Mouse (Mus musculus) midbrain, embryonic 16.5 days (tissue): ENCODE measurements around the gene Dlec1. TPM values are rescaled to one million over a fixed set of nuclear protein-coding genes. Genes with fewer than 3 reads are reported as not detected.

Experiments
- ATAC-seq: fragments of 200-750 bp; cut with Nextera tagmentation; 2 replicates; pipeline ENCODE4 v1.8.0; 2017; ENCODE audit warnings: moderate TSS enrichment
- H3K27ac ChIP-seq: fragments of 300-500 bp; sonication (generic); 2 replicates; pipeline ENCODE4 v1.5.1; 2014; ENCODE audit warnings: mild to moderate bottlenecking, low read length, mixed read lengths
- H3K27me3 ChIP-seq: fragments of 300-500 bp; sonication (generic); 2 replicates; pipeline ENCODE4 v1.6.1; 2014; ENCODE audit warnings: low read depth, low read length, mixed read lengths; ENCODE audit not compliant: control insufficient read depth, insufficient read depth
- H3K36me3 ChIP-seq: fragments of 300-500 bp; sonication (generic); 2 replicates; pipeline ENCODE4 v1.6.1; 2014; ENCODE audit warnings: mild to moderate bottlenecking, low read length, moderate library complexity, mixed read lengths; ENCODE audit not compliant: control insufficient read depth, insufficient read depth
- H3K4me1 ChIP-seq: fragments of 300-500 bp; sonication (generic); 2 replicates; pipeline ENCODE4 v1.6.1; 2014; ENCODE audit warnings: mild to moderate bottlenecking, low read length, mixed read lengths; ENCODE audit not compliant: control insufficient read depth, insufficient read depth
- H3K4me2 ChIP-seq: fragments of 300-500 bp; sonication (generic); 2 replicates; pipeline ENCODE4 v1.6.1; 2014; ENCODE audit warnings: mild to moderate bottlenecking, low read length, mixed read lengths
- H3K4me3 ChIP-seq: fragments of 300-500 bp; sonication (generic); 2 replicates; pipeline ENCODE4 v1.5.1; 2014; ENCODE audit warnings: low read depth, mild to moderate bottlenecking, low read length, moderate library complexity, mixed read lengths
- H3K9ac ChIP-seq: fragments of 300-500 bp; sonication (generic); 2 replicates; pipeline ENCODE4 v1.6.1; 2014; ENCODE audit warnings: low read depth, low read length, mixed read lengths
- H3K9me3 ChIP-seq: fragments of 300-500 bp; sonication (generic); replicated peaks from 2 replicates; pipeline ENCODE4 v1.6.1; 2014; ENCODE audit warnings: mild to moderate bottlenecking, low read length, mixed read lengths; ENCODE audit not compliant: control insufficient read depth, poor library complexity, severe bottlenecking
- WGBS: fragments of 180-500 bp; shearing (Covaris S2); extraction: QIAGEN DNeasy Blood & Tissue Kit; methylation state at CpG from one replicate; pipeline ENCODE4 v1.1.7; 2014; 5-methylcytosine and 5-hydroxymethylcytosine counted together
- polyA plus RNA-seq: library from polyadenylated mRNA; unstranded; fragments of >200 nt; fragmentation: Nextera tagmentation; extraction: Ambion mirVana; gene quantifications from 2 replicates; pipeline ENCODE4 v1.2.1, GENCODE M21; 2015

Dlec1 gene
- polyA plus RNA-seq, 1 experiment from 2014 or later = 1.5 TPM

DNA sequence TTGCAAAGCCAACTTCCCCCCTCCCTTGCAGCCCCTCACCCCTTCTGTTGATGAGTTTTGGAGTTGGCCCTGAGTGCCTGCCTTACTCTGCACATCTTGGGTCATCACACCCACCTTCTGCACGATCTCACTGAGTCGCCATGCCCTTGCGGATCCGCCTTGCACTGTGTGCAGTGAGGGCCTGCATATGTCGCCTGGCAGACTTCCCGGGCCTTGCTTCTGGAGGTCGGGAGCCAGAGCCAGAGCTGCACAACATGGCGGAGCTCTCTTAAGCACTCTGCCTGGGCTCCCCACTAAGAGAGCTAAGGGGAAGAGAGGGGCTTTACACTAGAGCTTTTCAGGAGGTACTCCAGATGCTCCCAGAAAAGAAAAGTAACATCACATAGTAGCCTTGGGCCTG, 42.4 kb downstream of the Dlec1 start:
- H3K36me3 ChIP-seq = no peaks in the 10 kb centered on the region
- H3K9me3 ChIP-seq = no peaks in the 10 kb centered on the region
- ATAC-seq = no peak
- H3K4me3 ChIP-seq = no peak overlapping the region
- H3K4me2 ChIP-seq = no peak overlapping the region
- 83% methylated on average over 8 of the region's 8 CpGs for WGBS
- no peak overlapping the region for H3K27ac ChIP-seq
- H3K4me1 ChIP-seq = no peaks in the 10 kb centered on the region
- no peaks in the 10 kb centered on the region for H3K27me3 ChIP-seq
- H3K9ac ChIP-seq = no peak overlapping the region

DNA sequence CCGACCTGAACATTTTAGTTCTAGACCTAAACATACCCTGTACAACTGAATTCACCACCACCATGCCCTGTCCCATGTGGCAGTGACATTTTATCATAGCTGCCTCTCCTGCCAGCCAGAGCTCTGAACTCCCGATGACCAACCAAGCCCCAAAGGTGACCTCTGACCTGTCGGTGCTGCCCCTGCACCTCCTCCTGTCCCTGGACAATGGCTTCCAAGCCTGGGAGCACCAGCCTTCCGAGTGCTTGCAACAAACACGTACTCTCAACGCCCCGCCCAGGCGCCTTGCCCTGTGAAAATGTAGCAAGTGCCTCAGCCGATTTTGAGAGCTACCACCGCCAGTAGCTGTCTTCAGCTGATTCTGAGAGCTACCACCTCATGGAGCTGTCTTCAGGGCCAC, 42.9 kb downstream of the Dlec1 start:
- Histone ChIP-seq H3K9me3 (no peaks in the 10 kb centered on the region), H3K4me2 (no peak overlapping the region), H3K27ac (no peak overlapping the region), H3K27me3 (no peaks in the 10 kb centered on the region), H3K4me3 (no peak overlapping the region), H3K9ac (no peak overlapping the region), H3K4me1 (no peaks in the 10 kb centered on the region), H3K36me3 (no peaks in the 10 kb centered on the region)
- WGBS = 52% methylated on average over 10 of the region's 10 CpGs
- ATAC-seq = no peak

- no peak overlapping the region for H3K9ac ChIP-seq
- no peaks in the 10 kb centered on the region for H3K36me3 ChIP-seq
- ATAC-seq = no peak
- no peaks in the 10 kb centered on the region for H3K27me3 ChIP-seq
- WGBS = 63% methylated on average over 6 of the region's 6 CpGs
- no peak overlapping the region for H3K4me3 ChIP-seq
- no peaks in the 10 kb centered on the region for H3K4me1 ChIP-seq
- H3K4me2 ChIP-seq = no peak overlapping the region
- H3K9me3 ChIP-seq = no peaks in the 10 kb centered on the region
- no peak overlapping the region for H3K27ac ChIP-seq
Observed at GRCm38 (mm10) chr9:119145638-119146037, 43.4 kb downstream of the Dlec1 start.

DNA sequence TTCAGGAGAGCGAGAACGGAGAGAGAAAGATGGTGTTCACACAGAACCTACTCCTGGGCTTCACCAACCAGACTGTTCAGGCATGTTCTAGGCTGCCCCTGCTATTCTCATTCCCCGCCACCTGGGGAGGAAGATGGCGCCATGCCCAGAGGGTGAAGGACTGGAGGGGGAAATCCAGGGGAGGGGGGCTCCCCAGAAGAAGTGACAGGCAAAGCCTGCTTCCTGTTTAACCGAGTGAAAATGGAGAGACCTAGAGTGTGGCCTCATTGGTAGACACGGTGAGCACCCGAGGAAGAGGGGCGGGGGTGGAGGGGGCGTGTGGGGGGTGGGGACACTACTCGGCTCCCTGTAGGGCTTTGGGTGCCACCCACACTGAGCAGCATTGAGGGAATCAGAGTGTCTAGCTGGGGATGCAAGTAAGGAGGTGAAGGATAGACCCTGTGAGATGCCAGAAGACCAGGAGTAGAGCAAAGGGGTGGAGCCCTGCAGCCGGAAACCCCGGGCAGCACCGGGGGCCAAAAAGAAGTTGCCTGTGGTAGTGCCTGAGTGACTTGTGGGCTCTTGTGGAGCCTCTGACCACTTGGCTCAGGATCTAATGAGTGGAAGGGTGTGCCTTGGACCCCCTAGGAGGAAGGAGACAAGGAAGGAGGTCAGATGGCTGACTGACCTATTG, 44.0 kb downstream of the Dlec1 start:
- Histone ChIP-seq H3K4me3 (no peak overlapping the region), H3K36me3 (no peaks in the 10 kb centered on the region), H3K27me3 (no peaks in the 10 kb centered on the region), H3K9me3 (no peaks in the 10 kb centered on the region), H3K27ac (no peak overlapping the region), H3K4me2 (no peak overlapping the region), H3K9ac (no peak overlapping the region), H3K4me1 (no peaks in the 10 kb centered on the region)
- no peak for ATAC-seq
- WGBS = 78% methylated on average over 12 of the region's 13 CpGs

DNA sequence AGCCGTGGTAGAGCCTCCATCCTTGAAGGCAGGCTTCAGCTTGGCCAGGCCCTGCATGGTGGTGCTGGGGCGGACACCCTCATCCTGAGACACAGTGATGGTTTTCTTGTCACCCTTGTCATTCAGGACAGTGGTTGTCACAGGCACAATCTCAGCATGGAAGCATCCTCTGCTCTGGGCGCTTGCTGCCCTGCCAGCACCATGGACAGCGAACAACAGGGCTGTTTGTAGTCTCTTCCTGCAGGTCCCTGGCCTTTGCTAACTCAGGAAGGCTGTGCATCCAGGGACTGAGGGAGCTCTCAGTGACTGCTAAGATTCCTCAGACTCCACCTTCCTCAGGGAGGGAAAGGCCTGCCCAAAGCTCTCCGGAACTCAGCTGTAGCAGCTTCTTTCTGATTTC, 47.3 kb downstream of the Dlec1 start:
- Histone ChIP-seq H3K36me3 (no peaks in the 10 kb centered on the region), H3K9me3 (no peaks in the 10 kb centered on the region), H3K4me3 (no peak overlapping the region), H3K27ac (no peak overlapping the region), H3K4me1 (no peaks in the 10 kb centered on the region), H3K4me2 (no peak overlapping the region), H3K27me3 (no peaks in the 10 kb centered on the region), H3K9ac (no peak overlapping the region)
- ATAC-seq = no peak
- WGBS = 29% methylated on average over 5 of the region's 5 CpGs

DNA sequence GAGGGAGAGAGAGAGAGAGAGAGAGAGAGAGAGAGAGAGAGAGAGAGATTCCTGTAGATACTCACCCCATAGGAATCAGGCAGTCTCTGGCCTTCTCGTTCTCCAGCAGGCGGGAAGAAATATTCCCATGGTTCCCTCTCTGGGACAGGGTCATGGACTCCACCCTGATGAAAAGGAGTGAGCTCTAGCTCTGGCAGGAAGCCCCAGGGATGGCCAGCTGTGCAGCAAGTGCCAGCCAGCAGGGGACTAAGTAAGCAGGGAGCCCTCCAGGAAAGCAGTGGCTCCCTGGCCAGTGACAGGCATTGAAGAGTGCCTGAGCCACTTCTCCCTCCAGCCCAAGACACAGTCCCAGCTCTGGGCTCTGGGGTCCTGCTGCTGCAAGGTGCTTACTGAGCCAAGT, 49.5 kb downstream of the Dlec1 start:
- Histone ChIP-seq H3K4me3 (no peak overlapping the region), H3K27me3 (peaks cover 6% of the 10 kb centered on the region), H3K36me3 (no peaks in the 10 kb centered on the region), H3K9me3 (no peaks in the 10 kb centered on the region), H3K4me1 (no peaks in the 10 kb centered on the region), H3K9ac (no peak overlapping the region), H3K4me2 (no peak overlapping the region), H3K27ac (no peak overlapping the region)
- 69% methylated on average over 2 of the region's 2 CpGs for WGBS
- no peak for ATAC-seq

GRCm38 (mm10) chr9:119155416-119155815, 53.1 kb downstream of the Dlec1 start:
- peaks cover 12% of the 10 kb centered on the region for H3K27me3 ChIP-seq
- no peaks in the 10 kb centered on the region for H3K4me1 ChIP-seq
- H3K4me3 ChIP-seq = no peak overlapping the region
- H3K9me3 ChIP-seq = no peaks in the 10 kb centered on the region
- WGBS = 86% methylated on average over 8 of the region's 8 CpGs
- H3K9ac ChIP-seq = no peak overlapping the region
- H3K27ac ChIP-seq = no peak overlapping the region
- no peak for ATAC-seq
- H3K4me2 ChIP-seq = no peak overlapping the region
- no peaks in the 10 kb centered on the region for H3K36me3 ChIP-seq

DNA sequence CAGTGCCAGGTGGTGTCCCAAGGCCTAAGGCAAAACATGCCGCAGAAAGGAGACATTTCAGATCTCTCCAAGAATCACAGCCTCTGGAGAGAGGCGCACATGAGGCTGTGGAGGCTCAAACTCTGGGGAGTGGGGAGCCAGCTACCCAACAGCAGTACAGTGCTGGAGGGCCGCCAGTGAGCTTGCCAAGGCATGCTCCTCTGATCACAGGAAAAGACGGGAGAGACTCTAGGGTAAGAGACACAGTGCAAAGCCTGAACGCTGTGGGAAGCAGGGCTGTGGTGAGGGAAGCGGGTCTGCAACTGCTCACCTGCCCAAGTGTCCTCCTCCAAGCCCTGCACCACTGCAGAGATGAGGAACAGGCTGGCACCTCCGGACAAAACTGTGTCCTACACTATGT, 53.5 kb downstream of the Dlec1 start:
- no peak overlapping the region for H3K4me3 ChIP-seq
- no peak; the same call in 1 of the 2 replicates for ATAC-seq
- WGBS = 62% methylated on average over 7 of the region's 7 CpGs

DNA sequence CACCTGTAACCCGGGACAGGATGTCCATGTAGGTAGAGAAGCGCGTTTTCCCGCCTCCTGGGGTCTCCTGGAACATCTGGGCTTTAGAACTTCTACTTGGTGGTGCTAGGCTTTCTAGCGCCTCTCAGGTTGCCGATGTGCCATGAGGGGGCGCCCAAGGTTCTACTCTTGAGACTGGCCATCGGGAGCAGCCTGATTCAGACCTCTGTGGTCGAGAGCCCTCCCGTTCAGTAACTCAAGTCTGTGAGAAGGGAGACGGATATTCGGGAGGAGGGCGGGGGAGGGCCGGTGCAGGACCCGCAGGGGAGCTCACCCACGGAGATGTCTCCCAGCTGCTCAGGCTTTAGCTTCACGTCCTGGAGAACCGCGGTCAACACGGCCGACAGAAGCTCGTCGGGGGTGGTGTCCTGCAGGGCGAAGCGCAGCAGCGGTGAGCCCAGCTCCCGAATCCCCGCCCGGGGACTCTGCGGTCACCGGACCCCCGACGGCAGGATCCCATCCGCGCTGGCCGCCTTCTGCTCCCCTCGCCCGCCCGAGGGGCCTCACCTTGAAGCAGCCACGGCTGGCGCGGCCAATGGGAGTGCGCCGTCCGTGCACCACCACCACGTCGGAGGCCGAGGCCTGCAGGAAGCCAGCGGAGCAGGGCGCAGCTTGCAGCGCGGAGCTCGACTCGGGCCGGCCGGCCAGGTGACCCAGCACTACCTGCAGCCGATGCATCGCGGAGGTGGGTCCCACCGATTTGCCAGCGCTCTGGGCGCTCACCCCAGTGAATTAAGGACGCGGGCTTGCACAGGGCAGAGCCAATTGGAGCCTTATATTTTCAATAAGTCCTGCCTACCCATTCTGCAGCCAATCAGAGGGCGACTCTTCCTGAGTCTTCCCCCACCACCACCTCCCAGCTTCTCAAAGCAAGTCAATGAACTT, 54.3 kb downstream of the Dlec1 start, which contains the start of gene Acaa1b:
TSS of gene Acaa1b (minus strand) at position 816 of the 924 bp plus-strand sequence.
- H3K4me1 ChIP-seq = no peaks in the 10 kb centered on the region
- peak within 1 kb of the TSS; percentile 62 for H3K9ac ChIP-seq
- WGBS = 1% methylated on average over 51 of the region's 65 CpGs
- peaks cover 12% of the 10 kb centered on the region for H3K27me3 ChIP-seq
- H3K4me3 ChIP-seq = peak within 1 kb of the TSS; percentile 53
- peak within 1 kb of the TSS; percentile 54 for H3K4me2 ChIP-seq
- no peaks in the 10 kb centered on the region for H3K9me3 ChIP-seq
- H3K36me3 ChIP-seq = no peaks in the 10 kb centered on the region
- peak; percentile 94 for ATAC-seq
- no peak within 1 kb of the TSS for H3K27ac ChIP-seq

More for the DNA sequence above, 53.5 kb downstream of the Dlec1 start:
- Histone ChIP-seq H3K27me3 (peaks cover 12% of the 10 kb centered on the region), H3K9ac (no peak overlapping the region), H3K27ac (no peak overlapping the region), H3K36me3 (no peaks in the 10 kb centered on the region), H3K4me2 (peak overlapping the region; percentile 54; the same call in 1 of the 2 replicates), H3K4me1 (no peaks in the 10 kb centered on the region), H3K9me3 (no peaks in the 10 kb centered on the region)
